Mouse (Mus musculus) heart, postnatal 0 days (tissue): ENCODE measurements around the gene Qrfpr. TPM values are rescaled to one million over a fixed set of nuclear protein-coding genes. Genes with fewer than 3 reads are reported as not detected.

Experiments
- ATAC-seq: fragments of 200-750 bp; cut with Nextera tagmentation; 2 replicates; pipeline ENCODE4 v1.8.0; 2017; ENCODE audit warnings: low read depth, moderate number of reproducible peaks, moderate library complexity; ENCODE audit not compliant: insufficient read depth
- DNase-seq: peaks from one replicate; pipeline ENCODE4 v3.0.0-alpha.2; 2016; ENCODE audit warnings: low spot score
- H3K27ac ChIP-seq: fragments of 300-500 bp; sonication (generic); 2 replicates; pipeline ENCODE4 v1.5.1; 2014; ENCODE audit warnings: low read depth, mild to moderate bottlenecking
- H3K27me3 ChIP-seq: fragments of 300-500 bp; sonication (generic); 2 replicates; pipeline ENCODE4 v1.6.1; 2014; ENCODE audit warnings: low read length, mixed read lengths; ENCODE audit not compliant: control insufficient read depth, insufficient read depth
- H3K36me3 ChIP-seq: fragments of 300-500 bp; sonication (generic); replicated peaks from 2 replicates; pipeline ENCODE4 v1.6.1; 2014; ENCODE audit warnings: low read length, mixed read lengths; ENCODE audit not compliant: control insufficient read depth, insufficient read depth
- H3K4me1 ChIP-seq: fragments of 300-500 bp; sonication (generic); 2 replicates; pipeline ENCODE4 v1.6.1; 2014; ENCODE audit warnings: antibody characterized with exemption; ENCODE audit not compliant: control insufficient read depth, insufficient read depth
- H3K4me2 ChIP-seq: fragments of 300-500 bp; sonication (generic); 2 replicates; pipeline ENCODE4 v1.6.1; 2014; ENCODE audit warnings: low read depth, mild to moderate bottlenecking, low read length, moderate library complexity
- H3K4me3 ChIP-seq: fragments of 300-500 bp; sonication (generic); 2 replicates; pipeline ENCODE4 v1.5.1; 2014; ENCODE audit warnings: low read depth, low read length
- H3K9ac ChIP-seq: fragments of 300-500 bp; sonication (generic); replicated peaks from 2 replicates; pipeline ENCODE4 v1.6.1; 2014; ENCODE audit warnings: low read depth, low read length, mixed read lengths
- H3K9me3 ChIP-seq: fragments of 300-500 bp; sonication (generic); replicated peaks from 2 replicates; pipeline ENCODE4 v1.6.1; 2016; ENCODE audit warnings: low read length; ENCODE audit not compliant: control insufficient read depth
- CTCF ChIP-seq: IDR thresholded peaks from 2 replicates; pipeline ENCODE4 v1.5.1; 2016; ENCODE audit warnings: antibody characterized with exemption, control low read depth, low read depth
- EP300 ChIP-seq: IDR thresholded peaks from 2 replicates; pipeline ENCODE4 v1.6.1; 2016; ENCODE audit warnings: antibody characterized with exemption, low read depth
- WGBS: fragments of 180-500 bp; shearing (Covaris S2); extraction: QIAGEN DNeasy Blood & Tissue Kit; methylation state at CpG from one replicate; pipeline ENCODE4 v1.1.7; 2014; 5-methylcytosine and 5-hydroxymethylcytosine counted together
- polyA plus RNA-seq: library from polyadenylated mRNA; unstranded; fragments of >200 nt; fragmentation: Nextera tagmentation; extraction: Ambion mirVana; gene quantifications from 2 replicates; pipeline ENCODE4 v1.2.1, GENCODE M21; 2015
- total RNA-seq: library from RNA; depleted of rRNA; stranded (reverse); fragments of >200 nt; gene quantifications from 2 replicates; pipeline ENCODE4 v1.2.3, GENCODE M21; 2014; ENCODE audit warnings: low replicate concordance; rRNA removed

The Qrfpr gene
- total RNA-seq (not detected in 2 replicates), polyA plus RNA-seq (0.25 and 0.30 TPM in 2 replicates)

DNA sequence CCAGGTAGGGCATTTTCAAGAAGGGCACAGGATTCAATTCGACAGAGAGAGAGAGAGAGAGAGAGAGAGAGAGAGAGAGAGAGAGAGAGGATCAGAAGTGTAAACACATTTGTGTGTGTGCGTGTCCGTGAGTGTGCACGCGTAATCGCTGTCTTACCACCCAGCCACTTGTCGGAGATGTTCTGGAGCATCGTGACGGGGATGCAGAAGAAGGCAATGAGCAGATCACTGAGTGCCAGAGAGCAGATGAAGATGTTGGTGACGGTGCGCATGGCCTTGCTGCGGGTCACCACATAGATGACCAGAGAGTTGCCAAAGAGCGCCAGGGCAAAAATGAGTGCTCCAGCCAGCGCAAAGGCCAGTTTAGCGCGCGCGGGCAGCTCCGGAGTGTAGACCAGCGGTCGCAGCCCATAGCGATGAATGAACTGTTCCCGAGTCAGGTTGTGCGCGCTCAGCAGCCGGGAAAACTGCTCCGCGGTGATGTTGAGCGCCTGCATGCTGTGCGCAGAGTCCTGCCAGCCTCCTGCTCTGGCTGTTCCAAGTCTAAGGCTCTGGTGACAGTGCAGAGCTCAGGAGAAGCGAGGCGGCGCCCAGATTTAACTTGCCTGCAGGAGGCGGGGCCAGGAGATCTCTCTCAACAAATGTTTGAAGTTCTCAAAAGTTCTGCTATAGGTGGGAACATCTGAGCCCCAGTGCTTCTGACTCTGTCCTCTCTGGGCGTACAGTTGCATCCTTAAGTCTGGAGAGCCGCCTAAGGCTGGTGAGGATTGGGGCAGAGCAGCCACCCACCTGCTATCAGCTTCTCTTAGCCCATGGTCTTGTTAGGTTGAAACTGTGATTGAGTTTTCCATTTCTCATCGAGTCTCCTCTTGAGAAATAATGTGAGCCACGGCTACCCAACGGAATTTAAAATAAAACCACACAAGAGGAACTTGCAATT is at the start of gene Qrfpr:
Gene Qrfpr (minus strand): TSS at position 571 of the 940 bp plus-strand sequence.
- Histone ChIP-seq H3K4me2 (peak within 1 kb of the TSS; percentile 55), H3K27ac (no peak within 1 kb of the TSS), H3K27me3 (peaks cover 26% of the 10 kb centered on the region), H3K9ac (no peak within 1 kb of the TSS), H3K9me3 (no peaks in the 10 kb centered on the region), H3K4me1 (no peaks in the 10 kb centered on the region), H3K4me3 (peak within 1 kb of the TSS; percentile 30), H3K36me3 (no peaks in the 10 kb centered on the region)
- TF ChIP-seq CTCF (no peak), EP300 (no peak)
- 11% methylated on average over 39 of the region's 39 CpGs for WGBS
- ATAC-seq: no peak
- DNase-seq: no peak

DNA sequence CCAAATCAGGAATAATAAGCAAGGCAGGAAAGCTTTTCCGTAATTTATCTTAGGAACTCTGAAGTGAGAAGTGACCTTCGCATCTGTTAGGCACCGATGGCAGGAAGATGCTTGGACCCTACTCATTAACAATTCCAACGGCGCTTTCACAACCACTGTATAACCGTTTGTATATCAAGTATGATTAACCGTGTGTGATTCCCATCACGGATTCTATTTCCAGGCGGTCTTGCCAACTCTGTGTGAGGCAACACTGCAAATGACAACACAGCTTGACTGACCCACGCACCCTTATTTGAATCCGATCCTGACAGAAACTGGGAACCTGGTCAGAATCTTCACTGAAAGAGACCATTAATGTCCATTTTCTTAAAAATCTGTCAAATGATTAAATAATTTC is 41.8 kb upstream of the Qrfpr start:
- Histone ChIP-seq H3K4me2 (no peak overlapping the region), H3K27me3 (no peaks in the 10 kb centered on the region), H3K36me3 (no peaks in the 10 kb centered on the region), H3K9me3 (no peaks in the 10 kb centered on the region), H3K4me3 (no peak overlapping the region), H3K4me1 (no peaks in the 10 kb centered on the region), H3K9ac (no peak overlapping the region), H3K27ac (no peak overlapping the region)
- WGBS: 83% methylated on average over 11 of the region's 11 CpGs
- TF ChIP-seq CTCF (no peak), EP300 (no peak)
- DNase-seq: no peak
- ATAC-seq: no peak

DNA sequence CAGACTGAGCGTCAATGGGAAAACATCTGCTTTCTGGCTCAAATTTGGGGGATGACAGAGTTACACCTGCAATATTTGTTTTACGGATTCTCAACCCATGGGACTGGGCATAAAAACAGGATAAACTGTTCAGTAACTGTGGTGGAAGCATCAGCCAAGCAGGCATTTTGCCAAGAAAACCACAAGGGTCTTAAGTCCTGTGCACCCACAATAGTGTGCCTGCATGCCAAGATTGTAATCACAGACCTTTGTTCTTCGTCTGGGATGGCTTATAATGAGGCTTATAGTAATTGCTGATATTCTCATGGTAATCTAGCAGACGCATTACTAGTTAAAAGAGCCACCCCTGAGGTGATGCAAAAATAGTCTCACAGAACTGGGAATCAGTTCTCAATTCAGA is 41.2 kb upstream of the Qrfpr start:
- Histone ChIP-seq H3K4me2 (no peak overlapping the region), H3K9me3 (no peaks in the 10 kb centered on the region), H3K36me3 (no peaks in the 10 kb centered on the region), H3K9ac (no peak overlapping the region), H3K4me3 (no peak overlapping the region), H3K4me1 (no peaks in the 10 kb centered on the region), H3K27ac (no peak overlapping the region), H3K27me3 (no peaks in the 10 kb centered on the region)
- ATAC-seq (no peak), DNase-seq (no peak)
- WGBS: 55% methylated on average over 4 of the region's 4 CpGs
- no peak for TF ChIP-seq EP300
- TF ChIP-seq CTCF: no peak

DNA sequence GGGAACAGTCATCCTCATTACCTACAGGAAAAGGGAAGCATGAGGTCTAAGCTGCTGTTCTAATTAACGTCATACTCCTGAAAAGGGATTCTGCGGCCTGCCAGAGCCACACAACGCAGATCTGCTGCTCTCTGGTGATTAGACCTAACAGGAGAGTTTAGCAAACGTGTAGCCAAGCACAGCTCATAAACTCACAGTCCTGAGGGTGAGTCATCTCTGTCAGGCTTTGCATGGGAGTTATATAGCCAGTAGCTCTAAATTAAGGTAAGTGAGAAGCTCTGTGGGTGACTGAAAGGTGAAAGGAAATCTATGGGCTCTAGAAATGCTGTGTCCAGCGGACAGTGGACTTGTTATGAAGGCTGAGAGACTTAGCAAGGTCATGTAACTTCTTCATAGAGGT is 28.5 kb upstream of the Qrfpr start:
- no peaks in the 10 kb centered on the region for H3K27me3 ChIP-seq
- H3K36me3 ChIP-seq: no peaks in the 10 kb centered on the region
- H3K9me3 ChIP-seq: no peaks in the 10 kb centered on the region
- H3K9ac ChIP-seq: no peak overlapping the region
- no peak overlapping the region for H3K4me2 ChIP-seq
- no peak overlapping the region for H3K27ac ChIP-seq
- H3K4me1 ChIP-seq: no peaks in the 10 kb centered on the region
- H3K4me3 ChIP-seq: no peak overlapping the region
- 36% methylated on average over 5 of the region's 5 CpGs for WGBS
- DNase-seq: no peak
- no peak for ATAC-seq
- TF ChIP-seq CTCF: no peak
- no peak for TF ChIP-seq EP300

DNA sequence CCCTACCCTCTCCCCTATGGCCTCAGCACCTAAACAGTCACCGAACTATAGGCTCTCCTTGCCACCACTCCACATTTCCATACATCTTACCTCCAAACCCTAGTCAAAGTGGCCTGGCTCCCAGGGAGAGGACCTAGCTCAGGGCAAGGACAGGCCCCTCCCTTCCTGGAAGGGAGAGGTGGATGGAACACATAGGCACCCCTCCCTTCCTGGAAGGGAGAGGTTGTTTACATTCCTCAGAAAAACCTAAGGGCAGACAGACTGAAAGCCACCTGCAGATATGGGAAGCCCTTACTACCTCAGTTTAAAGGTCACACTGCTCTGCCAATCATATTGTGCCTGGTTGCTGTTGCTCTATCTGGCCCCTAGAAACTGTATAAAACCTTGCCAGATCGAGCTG is 26.3 kb upstream of the Qrfpr start:
- ATAC-seq (no peak), DNase-seq (no peak)
- no peaks in the 10 kb centered on the region for H3K36me3 ChIP-seq
- H3K4me1 ChIP-seq: no peaks in the 10 kb centered on the region
- H3K4me3 ChIP-seq: no peak overlapping the region
- TF ChIP-seq EP300 (no peak), CTCF (no peak)
- H3K4me2 ChIP-seq: no peak overlapping the region
- no peaks in the 10 kb centered on the region for H3K9me3 ChIP-seq
- WGBS: 78% methylated on average over 2 of the region's 2 CpGs
- no peaks in the 10 kb centered on the region for H3K27me3 ChIP-seq
- H3K9ac ChIP-seq: no peak overlapping the region
- H3K27ac ChIP-seq: no peak overlapping the region

DNA sequence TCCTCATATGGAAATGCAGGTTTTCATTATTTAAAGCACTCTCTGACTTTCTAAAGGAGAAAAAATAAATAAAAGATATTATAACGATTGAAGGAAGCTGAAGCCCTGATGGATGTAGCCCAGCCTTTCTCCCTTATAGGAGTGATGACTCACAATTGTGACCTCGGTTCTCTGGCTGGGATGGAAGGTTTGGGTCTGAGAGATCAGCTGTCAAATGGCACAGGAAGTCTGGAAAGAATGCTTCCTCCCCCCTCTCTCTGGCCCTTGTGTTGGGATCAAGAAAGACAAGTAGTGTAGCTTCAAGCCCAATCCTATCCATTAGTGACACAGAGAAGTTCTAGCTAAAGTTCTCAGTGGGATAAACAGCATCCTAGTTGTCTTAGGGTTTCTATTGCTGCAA is 7.8 kb upstream of the Qrfpr start:
- H3K27ac ChIP-seq: no peak overlapping the region
- H3K27me3 ChIP-seq: no peaks in the 10 kb centered on the region
- H3K4me1 ChIP-seq: no peaks in the 10 kb centered on the region
- 45% methylated on average over 2 of the region's 2 CpGs for WGBS
- no peak for TF ChIP-seq CTCF
- no peak for TF ChIP-seq EP300
- no peak overlapping the region for H3K9ac ChIP-seq
- no peak overlapping the region for H3K4me2 ChIP-seq
- no peaks in the 10 kb centered on the region for H3K9me3 ChIP-seq
- no peaks in the 10 kb centered on the region for H3K36me3 ChIP-seq
- H3K4me3 ChIP-seq: no peak overlapping the region
- DNase-seq (no peak), ATAC-seq (no peak)
